Mouse (Mus musculus) embryo, embryonic 11 days (tissue): ENCODE measurements around the gene Prcc.
"Not testable (repeated sequence)": the region's sequence is repeated elsewhere in the genome, so short reads cannot be mapped to it uniquely, and the experiment has no call there.

ENCODE experiments used
- DNase-seq: peaks from one replicate; pipeline ENCODE4 v3.0.0-alpha.2; 2015

Prcc gene

GRCm38 (mm10) chr3:87844981-87845380, 40.4 kb downstream of the Prcc start:
- DNase-seq = no peak

DNA sequence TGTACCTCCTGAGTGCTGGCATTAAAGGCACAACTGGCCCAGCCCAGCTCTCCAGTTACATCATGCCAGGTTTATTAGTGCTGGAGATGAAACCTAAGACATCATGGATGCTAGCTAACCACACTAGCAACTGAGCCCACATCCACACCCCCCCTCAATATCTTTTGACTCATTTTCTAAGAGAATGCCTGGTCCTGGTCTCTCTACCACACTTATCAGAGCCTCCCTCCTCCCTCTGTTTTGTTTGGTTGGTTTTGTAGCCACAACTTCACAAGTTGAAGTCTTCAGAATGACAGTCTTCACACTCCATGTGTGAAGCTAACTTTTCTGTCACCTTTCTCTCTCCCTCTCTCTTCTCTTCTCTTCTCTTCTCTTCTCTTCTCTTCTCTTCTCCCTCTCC, 44.5 kb downstream of the Prcc start:
- no peak for DNase-seq

DNA sequence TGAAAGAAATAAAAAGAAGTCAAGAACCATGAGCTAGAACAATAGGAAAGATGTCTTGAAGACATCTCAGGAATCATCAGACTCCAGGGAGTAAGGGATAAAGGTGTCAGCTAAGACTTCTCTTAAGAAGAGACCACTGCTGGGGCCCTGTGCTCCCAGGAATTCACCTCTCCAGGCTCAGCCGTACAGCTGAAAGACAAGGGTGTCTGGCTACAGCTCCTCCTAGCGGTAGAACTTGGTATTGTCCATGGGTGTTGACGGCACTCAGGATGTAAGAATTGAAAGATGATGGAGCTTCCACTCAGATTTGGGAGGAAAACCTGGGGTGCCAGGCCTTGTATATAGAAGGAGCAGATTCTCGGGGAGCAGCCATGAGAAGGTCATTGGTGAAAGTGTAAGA, 46.8 kb downstream of the Prcc start:
- peak; percentile 85 for DNase-seq

- no peak for DNase-seq
Measured at GRCm38 (mm10) chr3:87833482-87833881, 51.9 kb downstream of the Prcc start.

DNA sequence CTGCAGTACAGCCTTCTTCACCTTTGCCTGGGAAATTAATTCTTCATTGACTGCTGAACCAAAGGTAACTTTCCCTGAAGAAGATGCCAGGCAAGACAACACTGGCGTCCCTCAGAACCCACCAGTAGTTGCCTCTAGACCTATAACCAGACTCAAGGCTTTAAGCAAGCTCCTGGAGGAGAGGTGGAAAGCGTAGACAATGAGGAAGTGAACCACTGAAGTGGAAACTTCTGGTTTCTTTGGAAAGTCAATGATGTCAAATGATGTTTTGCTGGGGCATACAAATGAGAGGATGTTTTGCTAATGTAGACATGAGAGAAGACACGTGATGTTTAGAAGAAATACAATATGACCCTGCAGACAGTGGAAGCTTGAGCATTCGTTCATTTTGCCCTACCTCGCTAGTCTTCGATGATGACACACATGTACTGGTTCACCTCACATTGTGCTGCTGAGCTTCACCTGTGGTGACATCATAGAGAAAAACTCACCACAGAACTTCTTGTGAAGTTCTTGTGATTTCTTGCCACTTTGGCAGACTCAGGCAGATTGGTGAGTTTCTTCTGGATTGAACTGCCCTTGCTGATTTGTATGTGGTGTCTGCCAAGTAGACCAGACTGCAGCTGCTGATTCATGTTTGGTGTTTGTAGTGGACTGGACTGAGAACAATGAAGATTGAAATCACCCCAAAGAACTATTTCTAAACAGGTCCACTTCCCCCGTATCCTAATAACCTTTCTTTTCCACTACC, 53.1 kb downstream of the Prcc start:
- DNase-seq = no peak

- DNase-seq = no peak
Measured at GRCm38 (mm10) chr3:87829025-87829424, 56.4 kb downstream of the Prcc start.

- DNase-seq = no peak
Measured at GRCm38 (mm10) chr3:87828435-87828834, 57.0 kb downstream of the Prcc start.

- not testable (repeated sequence) for DNase-seq
Measured at GRCm38 (mm10) chr3:87824206-87824605, 61.2 kb downstream of the Prcc start, which contains the start of gene Pear1. TSS of gene Pear1 (minus strand) at chr3:87824306.

DNA sequence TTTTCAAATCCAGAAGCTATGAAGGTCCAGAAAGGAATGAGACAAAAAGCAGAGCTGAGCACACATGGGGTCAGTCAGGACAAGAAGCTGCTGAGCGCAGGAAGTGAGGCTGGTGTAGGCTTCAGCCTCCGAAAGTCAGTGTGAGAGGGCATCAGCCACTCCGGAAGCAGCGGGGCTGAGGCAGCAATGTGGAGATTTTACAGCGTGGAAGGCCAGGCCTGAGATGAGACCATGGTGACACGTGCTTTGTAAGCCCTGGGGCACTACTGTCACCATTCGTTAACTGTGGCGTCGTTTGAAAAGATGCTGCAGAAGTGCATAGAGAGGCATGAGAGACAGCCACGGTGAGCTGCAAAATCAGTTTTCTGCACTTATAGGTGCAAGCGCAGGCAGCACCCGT, 67.2 kb downstream of the Prcc start:
- no peak for DNase-seq

GRCm38 (mm10) chr3:87816646-87817093, 68.7 kb downstream of the Prcc start:
- peak; percentile 90 for DNase-seq

GRCm38 (mm10) chr3:87816166-87816565, 69.2 kb downstream of the Prcc start:
- no peak for DNase-seq

DNA sequence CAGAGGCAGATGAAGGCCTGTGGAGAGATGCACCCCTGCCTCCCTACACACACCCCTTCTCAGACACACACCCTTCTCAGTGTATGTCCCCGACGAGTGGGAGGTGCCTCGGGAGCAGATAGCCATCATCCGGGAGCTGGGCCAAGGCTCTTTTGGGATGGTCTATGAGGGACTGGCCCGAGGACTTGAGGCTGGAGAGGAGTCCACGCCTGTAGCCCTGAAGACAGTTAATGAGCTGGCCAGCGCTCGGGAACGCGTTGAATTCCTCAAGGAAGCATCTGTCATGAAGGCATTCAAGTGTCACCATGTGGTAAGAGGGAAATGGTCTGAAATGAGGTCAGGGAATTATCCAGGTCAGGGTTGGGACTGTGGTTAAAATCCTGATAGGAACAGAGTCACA, 72.5 kb downstream of the Prcc start:
- no peak for DNase-seq

GRCm38 (mm10) chr3:87812413-87812812, 73.0 kb downstream of the Prcc start:
- DNase-seq = peak; percentile 44

GRCm38 (mm10) chr3:87811297-87811696, 74.1 kb downstream of the Prcc start:
- no peak for DNase-seq

DNA sequence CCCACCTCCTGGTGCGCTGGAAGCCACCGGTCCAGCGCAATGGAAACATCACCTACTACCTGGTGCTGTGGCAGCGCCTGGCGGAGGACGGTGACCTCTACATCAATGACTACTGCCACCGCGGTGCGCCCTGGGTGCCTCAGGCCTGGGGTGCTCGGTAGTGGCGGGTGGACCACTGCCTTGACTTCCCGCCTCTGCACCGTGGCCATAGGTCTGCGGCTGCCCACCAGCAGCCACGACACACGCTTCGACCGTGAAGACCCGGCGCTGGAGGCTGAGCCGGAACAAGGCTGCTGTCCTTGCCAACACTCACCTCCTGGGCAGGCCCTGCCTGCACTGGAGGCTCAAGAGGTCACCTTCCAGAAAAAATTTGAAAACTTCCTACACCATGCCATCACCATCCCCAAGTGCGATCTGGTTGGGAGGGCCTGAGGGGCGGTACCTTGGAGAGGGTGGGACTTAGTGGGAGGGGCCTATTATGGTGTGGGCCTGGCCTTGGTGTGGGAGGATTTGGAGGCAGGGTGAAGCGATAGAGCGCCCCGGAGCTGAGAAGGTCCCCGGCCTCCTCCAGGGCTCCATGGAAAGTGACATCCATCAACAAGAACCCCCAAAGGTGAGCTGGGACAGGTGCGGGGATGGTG, 76.0 kb downstream of the Prcc start:
- DNase-seq = no peak
